In genomic region chr6:83673395-83673794, GRCm38 (mm10) we compare ENCODE assay signal across 8 mouse cellular contexts. TPM values are rescaled to one million over a fixed set of nuclear protein-coding genes. Genes with fewer than 3 reads are reported as not detected.
A peak's percentile ranks its signal among the peaks of the same experiment; 100 is the strongest.
DNase-seq lines count a peak whose midpoint lies in the region.

No protein-coding gene starts in this region.

- DNase-seq in 416B (ENCODE audit: low read depth) (peak; percentile 77), MN1 (ENCODE audit: low spot score) (peak; percentile 80)
- DNase-seq in cerebellum, adult 9-11 months = peak; percentile 47
- peak; percentile 15 to 23 for DNase-seq in gastrocnemius, adult 8-10 months (ENCODE audit: low spot score in 2 of 2)
- DNase-seq in layer of hippocampus, adult 18-20 months (ENCODE audit: low spot score in 2 of 2) = peak; percentile 46 to 86
- DNase-seq in lung, postnatal 14 days = peak; percentile 84
- peak; percentile 92 for DNase-seq in right cerebral cortex, postnatal 4 days
- DNase-seq in yolk sac, embryonic 10.5 days (ENCODE audit: low spot score) = peak; percentile 45

RNA-seq across cellular contexts. Expression of gene Cd207, which starts 4.3 kb away (rescaled TPM):
- total RNA-seq in gastrocnemius, adult 8-10 months (2022) = not detected
- total RNA-seq in layer of hippocampus, adult 18-20 months (2021) = not detected

RNA-seq across cellular contexts. Expression of gene Clec4f, which starts 17.4 kb away (rescaled TPM):
- total RNA-seq in gastrocnemius, adult 8-10 months (2022) = not detected
- total RNA-seq in layer of hippocampus, adult 18-20 months (2021) = not detected

RNA-seq across cellular contexts. Expression of gene Vax2, which starts 37.7 kb away (rescaled TPM):
- total RNA-seq in gastrocnemius, adult 8-10 months (2022) = not detected
- total RNA-seq in layer of hippocampus, adult 18-20 months (2021) = not detected

Comparison
In these comparisons a context has a peak if more than half of its experiments do, and no peak if none do; other contexts are left out.
1. Peak in every context shown above with its lines: DNase-seq.
2. DNase-seq: peak in every context shown above with its lines; median percentile 92 in right cerebral cortex, postnatal 4 days; 84 in lung, postnatal 14 days; 80 in MN1; 77 in 416B; 66 in layer of hippocampus, adult 18-20 months; 47 in cerebellum, adult 9-11 months; 45 in yolk sac, embryonic 10.5 days; 19 in gastrocnemius, adult 8-10 months.